Mouse (Mus musculus): ENCODE measurements around the gene Uchl3. TPM values are rescaled to one million over a fixed set of nuclear protein-coding genes. Genes with fewer than 3 reads are reported as not detected.

Uchl3 gene
- polyA plus RNA-seq, 1 experiment from 2014 or later, result 43.0 TPM

GRCm38 (mm10) chr14:101640153-101640843 lies 13.5 kb upstream of the Uchl3 start, which contains the start of gene Commd6:
Commd6 (minus strand) TSS chr14:101640686.
- 1% methylated on average over 39 of the region's 39 CpGs for WGBS
- peak; percentile 96 for DNase-seq (ENCODE audit: low spot score)
- Histone ChIP-seq H3K4me3 (ENCODE audit: low read depth, low read length) (peak within 1 kb of the TSS; percentile 87), H3K27me3 (replicated peaks; ENCODE audit: insufficient read depth, low read length) (no peaks in the 10 kb centered on the region), H3K4me1 (ENCODE audit: insufficient read depth, low read depth, low read length) (no peaks in the 10 kb centered on the region), H3K9me3 (ENCODE audit: low read length) (no peaks in the 10 kb centered on the region), H3K36me3 (ENCODE audit: insufficient read depth, low read length) (no peaks in the 10 kb centered on the region), H3K9ac (replicated peaks; ENCODE audit: low read depth) (peak within 1 kb of the TSS; percentile 58), H3K4me2 (replicated peaks; ENCODE audit: low read depth, low read length) (peak within 1 kb of the TSS; percentile 69), H3K27ac (ENCODE audit: low read length) (peak within 1 kb of the TSS; percentile 78)
- peak; percentile 97 for ATAC-seq
- TF ChIP-seq CTCF (IDR thresholded peaks at IDR 0.05), result peak; percentile 42
- TF ChIP-seq EP300 (IDR thresholded peaks at IDR 0.05), result 0 out of 2 replicates have a peak, but pooled peaks have one; percentile 10

GRCm38 (mm10) chr14:101644948-101645347 lies 8.8 kb upstream of the Uchl3 start:
- 80% methylated on average over 1 of the region's 1 CpGs for WGBS
- Histone ChIP-seq H3K9ac (replicated peaks; ENCODE audit: low read depth) (no peak overlapping the region), H3K4me3 (ENCODE audit: low read depth, low read length) (no peak overlapping the region), H3K27me3 (replicated peaks; ENCODE audit: insufficient read depth, low read length) (no peaks in the 10 kb centered on the region), H3K4me2 (replicated peaks; ENCODE audit: low read depth, low read length) (no peak overlapping the region), H3K36me3 (ENCODE audit: insufficient read depth, low read length) (no peaks in the 10 kb centered on the region), H3K4me1 (ENCODE audit: insufficient read depth, low read depth, low read length) (no peaks in the 10 kb centered on the region), H3K9me3 (ENCODE audit: low read length) (no peaks in the 10 kb centered on the region), H3K27ac (ENCODE audit: low read length) (no peak overlapping the region)
- DNase-seq (ENCODE audit: low spot score), result no peak
- ATAC-seq, result no peak
- TF ChIP-seq CTCF (IDR thresholded peaks at IDR 0.05) (no peak), EP300 (IDR thresholded peaks at IDR 0.05) (no peak)

GRCm38 (mm10) chr14:101650551-101650950 lies 3.2 kb upstream of the Uchl3 start:
- no peak overlapping the region for H3K27ac ChIP-seq (ENCODE audit: low read length)
- no peak overlapping the region for H3K4me3 ChIP-seq (ENCODE audit: low read depth, low read length)
- TF ChIP-seq CTCF (IDR thresholded peaks at IDR 0.05), result no peak
- peaks cover 3% of the 10 kb centered on the region; the same call in 1 of the 2 replicates for H3K4me1 ChIP-seq (ENCODE audit: insufficient read depth, low read depth, low read length)
- H3K9me3 ChIP-seq (ENCODE audit: low read length), result no peaks in the 10 kb centered on the region
- H3K27me3 ChIP-seq (replicated peaks; ENCODE audit: insufficient read depth, low read length), result no peaks in the 10 kb centered on the region
- H3K36me3 ChIP-seq (ENCODE audit: insufficient read depth, low read length), result no peaks in the 10 kb centered on the region
- 76% methylated on average over 4 of the region's 4 CpGs for WGBS
- DNase-seq (ENCODE audit: low spot score), result no peak
- no peak overlapping the region for H3K4me2 ChIP-seq (replicated peaks; ENCODE audit: low read depth, low read length)
- no peak overlapping the region for H3K9ac ChIP-seq (replicated peaks; ENCODE audit: low read depth)
- no peak for ATAC-seq

- ATAC-seq, result no peak
- Histone ChIP-seq H3K4me1 (ENCODE audit: insufficient read depth, low read depth, low read length) (peaks cover 3% of the 10 kb centered on the region; the same call in 1 of the 2 replicates), H3K4me2 (replicated peaks; ENCODE audit: low read depth, low read length) (no peak overlapping the region), H3K27me3 (replicated peaks; ENCODE audit: insufficient read depth, low read length) (no peaks in the 10 kb centered on the region), H3K9ac (replicated peaks; ENCODE audit: low read depth) (no peak overlapping the region), H3K36me3 (ENCODE audit: insufficient read depth, low read length) (no peaks in the 10 kb centered on the region), H3K4me3 (ENCODE audit: low read depth, low read length) (no peak overlapping the region), H3K27ac (ENCODE audit: low read length) (no peak overlapping the region), H3K9me3 (ENCODE audit: low read length) (no peaks in the 10 kb centered on the region)
- 85% methylated on average over 6 of the region's 6 CpGs for WGBS
- no peak for DNase-seq (ENCODE audit: low spot score)
- TF ChIP-seq CTCF (IDR thresholded peaks at IDR 0.05) (no peak), EP300 (IDR thresholded peaks at IDR 0.05) (no peak)
Observed at GRCm38 (mm10) chr14:101652571-101652970, 1.2 kb upstream of the Uchl3 start.

- H3K4me2 ChIP-seq (replicated peaks; ENCODE audit: low read depth, low read length), result peak overlapping the region; percentile 99
- no peaks in the 10 kb centered on the region for H3K36me3 ChIP-seq (ENCODE audit: insufficient read depth, low read length)
- H3K27me3 ChIP-seq (replicated peaks; ENCODE audit: insufficient read depth, low read length), result no peaks in the 10 kb centered on the region
- peak; percentile 45 for DNase-seq (ENCODE audit: low spot score)
- 2% methylated on average over 10 of the region's 10 CpGs for WGBS
- peak; percentile 9; the same call in 1 of the 2 replicates for ATAC-seq
- peak overlapping the region; percentile 94 for H3K4me3 ChIP-seq (ENCODE audit: low read depth, low read length)
- TF ChIP-seq CTCF (IDR thresholded peaks at IDR 0.05), result no peak
- TF ChIP-seq EP300 (IDR thresholded peaks at IDR 0.05), result no peak
- peak overlapping the region; percentile 64 for H3K9ac ChIP-seq (replicated peaks; ENCODE audit: low read depth)
- H3K9me3 ChIP-seq (ENCODE audit: low read length), result no peaks in the 10 kb centered on the region
- peaks cover 3% of the 10 kb centered on the region; the same call in 1 of the 2 replicates for H3K4me1 ChIP-seq (ENCODE audit: insufficient read depth, low read depth, low read length)
- no peak overlapping the region for H3K27ac ChIP-seq (ENCODE audit: low read length)
Observed at GRCm38 (mm10) chr14:101654526-101654909, 751 bp downstream of the Uchl3 start.

- Histone ChIP-seq H3K9ac (replicated peaks; ENCODE audit: low read depth) (no peak overlapping the region), H3K27me3 (replicated peaks; ENCODE audit: insufficient read depth, low read length) (no peaks in the 10 kb centered on the region), H3K27ac (ENCODE audit: low read length) (no peak overlapping the region), H3K4me3 (ENCODE audit: low read depth, low read length) (no peak overlapping the region), H3K4me2 (replicated peaks; ENCODE audit: low read depth, low read length) (no peak overlapping the region), H3K9me3 (ENCODE audit: low read length) (no peaks in the 10 kb centered on the region), H3K4me1 (ENCODE audit: insufficient read depth, low read depth, low read length) (peaks cover 3% of the 10 kb centered on the region; the same call in 1 of the 2 replicates), H3K36me3 (ENCODE audit: insufficient read depth, low read length) (no peaks in the 10 kb centered on the region)
- TF ChIP-seq EP300 (IDR thresholded peaks at IDR 0.05) (no peak), CTCF (IDR thresholded peaks at IDR 0.05) (no peak)
- 85% methylated on average over 10 of the region's 10 CpGs for WGBS
- DNase-seq (ENCODE audit: low spot score), result no peak
- no peak for ATAC-seq
Observed at GRCm38 (mm10) chr14:101656307-101656706, 2.5 kb downstream of the Uchl3 start.

Data from lung, postnatal 0 days (tissue).